Mouse (Mus musculus): ENCODE measurements around the gene Ints6l.

Gene Ints6l

GRCm38 (mm10) chrX:56531266-56531665, 76.6 kb downstream of the Ints6l start:
- peak; percentile 69 for DNase-seq (ENCODE audit: low spot score)

GRCm38 (mm10) chrX:56537162-56537561, 82.5 kb downstream of the Ints6l start:
- DNase-seq (ENCODE audit: low spot score): peak; percentile 54

- DNase-seq (ENCODE audit: low spot score): no peak
Observed at GRCm38 (mm10) chrX:56549506-56549905, 94.8 kb downstream of the Ints6l start, which contains the start of gene Gm648. Gm648 (minus strand) TSS chrX:56549606.

- no peak for DNase-seq (ENCODE audit: low spot score)
Observed at GRCm38 (mm10) chrX:56553584-56553983, 98.9 kb downstream of the Ints6l start.

Measured in adipocyte (in vitro differentiated cells).